Mouse (Mus musculus): ENCODE results near the gene Urod. TPM values are rescaled to one million over a fixed set of nuclear protein-coding genes. Genes with fewer than 3 reads are reported as not detected.

Gene Urod
- polyA plus RNA-seq, 1 experiment, result 50.7 TPM

- H3K79me3 ChIP-seq (ENCODE audit: low read depth), result no peaks in the 10 kb centered on the region
- no peak overlapping the region for H3K4me3 ChIP-seq (ENCODE audit: insufficient read depth, poor library complexity, severe bottlenecking)
- H3K36me3 ChIP-seq (ENCODE audit: control insufficient read depth, insufficient read depth), result no peaks in the 10 kb centered on the region
- no peak for TF ChIP-seq FOSL1 (IDR thresholded peaks at IDR 0.05; ENCODE audit: insufficient read depth, low read length, poor library complexity, severe bottlenecking)
- no peaks in the 10 kb centered on the region for H3K79me2 ChIP-seq (ENCODE audit: control insufficient read depth, insufficient read depth)
- H3K27me3 ChIP-seq (ENCODE audit: control insufficient read depth, insufficient read depth, insufficient read length), result no peaks in the 10 kb centered on the region
- no peak overlapping the region for H3ac ChIP-seq (ENCODE audit: control insufficient read depth, insufficient read length, low read depth)
These were observed 19.4 kb upstream of the Urod start for GRCm38 (mm10) chr4:117013596-117013995.

GRCm38 (mm10) chr4:117010231-117010630 is 16.0 kb upstream of the Urod start:
- Histone ChIP-seq H3K27me3 (ENCODE audit: control insufficient read depth, insufficient read depth, insufficient read length) (no peaks in the 10 kb centered on the region), H3K79me3 (ENCODE audit: low read depth) (no peaks in the 10 kb centered on the region), H3K36me3 (ENCODE audit: control insufficient read depth, insufficient read depth) (no peaks in the 10 kb centered on the region), H3K79me2 (ENCODE audit: control insufficient read depth, insufficient read depth) (no peaks in the 10 kb centered on the region), H3ac (ENCODE audit: control insufficient read depth, insufficient read length, low read depth) (no peak overlapping the region), H3K4me3 (ENCODE audit: insufficient read depth, poor library complexity, severe bottlenecking) (no peak overlapping the region)
- TF ChIP-seq MYOG (IDR thresholded peaks at IDR 0.05; ENCODE audit: control insufficient read depth, extremely low read depth, insufficient read length) (no peak), USF1 (IDR thresholded peaks at IDR 0.05; ENCODE audit: low read depth) (no peak), MYOD1 (IDR thresholded peaks at IDR 0.05; ENCODE audit: control insufficient read depth, insufficient read length, low read depth) (no peak), CTCF (IDR thresholded peaks at IDR 0.05; ENCODE audit: control insufficient read depth, insufficient read depth, insufficient read length) (no peak), CEBPB (IDR thresholded peaks at IDR 0.05; ENCODE audit: low read depth) (no peak)

- no peak overlapping the region for H3ac ChIP-seq (ENCODE audit: control insufficient read depth, insufficient read length, low read depth)
- TF ChIP-seq MAX (IDR thresholded peaks at IDR 0.05) (no peak), MYOD1 (IDR thresholded peaks at IDR 0.05; ENCODE audit: control insufficient read depth, insufficient read length, low read depth) (no peak), FOSL1 (IDR thresholded peaks at IDR 0.05; ENCODE audit: insufficient read depth, low read length, poor library complexity, severe bottlenecking) (no peak), CEBPB (IDR thresholded peaks at IDR 0.05; ENCODE audit: low read depth) (no peak), USF1 (IDR thresholded peaks at IDR 0.05; ENCODE audit: low read depth) (no peak), CTCF (IDR thresholded peaks at IDR 0.05; ENCODE audit: control insufficient read depth, insufficient read depth, insufficient read length) (no peak), MYOG (IDR thresholded peaks at IDR 0.05; ENCODE audit: control insufficient read depth, extremely low read depth, insufficient read length) (no peak)
These were observed 12.8 kb upstream of the Urod start for GRCm38 (mm10) chr4:117007058-117007457.

GRCm38 (mm10) chr4:117005611-117006400 is 11.6 kb upstream of the Urod start:
- Histone ChIP-seq H3K36me3 (ENCODE audit: control insufficient read depth, insufficient read depth) (peaks cover 11% of the 10 kb centered on the region), H3ac (ENCODE audit: control insufficient read depth, insufficient read length, low read depth) (no peak overlapping the region), H3K79me2 (ENCODE audit: control insufficient read depth, insufficient read depth) (no peaks in the 10 kb centered on the region), H3K27me3 (ENCODE audit: control insufficient read depth, insufficient read depth, insufficient read length) (no peaks in the 10 kb centered on the region), H3K4me3 (ENCODE audit: insufficient read depth, poor library complexity, severe bottlenecking) (no peak overlapping the region), H3K79me3 (ENCODE audit: low read depth) (no peaks in the 10 kb centered on the region)
- no peak for TF ChIP-seq CTCF (IDR thresholded peaks at IDR 0.05; ENCODE audit: control insufficient read depth, insufficient read depth, insufficient read length)
- TF ChIP-seq MYOG (IDR thresholded peaks at IDR 0.05; ENCODE audit: control insufficient read depth, extremely low read depth, insufficient read length), result no peak
- TF ChIP-seq USF1 (IDR thresholded peaks at IDR 0.05; ENCODE audit: low read depth), result no peak
- TF ChIP-seq MYOD1 (IDR thresholded peaks at IDR 0.05; ENCODE audit: control insufficient read depth, insufficient read length, low read depth), result no peak

More at GRCm38 (mm10) chr4:117007058-117007457, 12.8 kb upstream of the Urod start:
- Histone ChIP-seq H3K4me3 (ENCODE audit: insufficient read depth, poor library complexity, severe bottlenecking) (no peak overlapping the region), H3K79me3 (ENCODE audit: low read depth) (no peaks in the 10 kb centered on the region), H3K36me3 (ENCODE audit: control insufficient read depth, insufficient read depth) (peaks cover 11% of the 10 kb centered on the region), H3K27me3 (ENCODE audit: control insufficient read depth, insufficient read depth, insufficient read length) (no peaks in the 10 kb centered on the region), H3K79me2 (ENCODE audit: control insufficient read depth, insufficient read depth) (no peaks in the 10 kb centered on the region)

GRCm38 (mm10) chr4:117004649-117005048 is 10.4 kb upstream of the Urod start:
- Histone ChIP-seq H3K79me2 (ENCODE audit: control insufficient read depth, insufficient read depth) (no peaks in the 10 kb centered on the region), H3K36me3 (ENCODE audit: control insufficient read depth, insufficient read depth) (peaks cover 11% of the 10 kb centered on the region), H3K79me3 (ENCODE audit: low read depth) (no peaks in the 10 kb centered on the region), H3K4me3 (ENCODE audit: insufficient read depth, poor library complexity, severe bottlenecking) (no peak overlapping the region), H3K27me3 (ENCODE audit: control insufficient read depth, insufficient read depth, insufficient read length) (no peaks in the 10 kb centered on the region), H3ac (ENCODE audit: control insufficient read depth, insufficient read length, low read depth) (no peak overlapping the region)
- no peak for TF ChIP-seq USF1 (IDR thresholded peaks at IDR 0.05; ENCODE audit: low read depth)
- TF ChIP-seq MYOD1 (IDR thresholded peaks at IDR 0.05; ENCODE audit: control insufficient read depth, insufficient read length, low read depth), result no peak
- no peak for TF ChIP-seq FOSL1 (IDR thresholded peaks at IDR 0.05; ENCODE audit: insufficient read depth, low read length, poor library complexity, severe bottlenecking)
- TF ChIP-seq CTCF (IDR thresholded peaks at IDR 0.05; ENCODE audit: control insufficient read depth, insufficient read depth, insufficient read length), result no peak
- TF ChIP-seq CEBPB (IDR thresholded peaks at IDR 0.05; ENCODE audit: low read depth), result no peak
- no peak for TF ChIP-seq MYOG (IDR thresholded peaks at IDR 0.05; ENCODE audit: control insufficient read depth, extremely low read depth, insufficient read length)
- no peak for TF ChIP-seq MAX (IDR thresholded peaks at IDR 0.05)
